Mouse (Mus musculus): ENCODE results near the gene Slc35e3.
"Not testable (repeated sequence)": the region's sequence is repeated elsewhere in the genome, so short reads cannot be mapped to it uniquely, and the experiment has no call there.

DNA sequence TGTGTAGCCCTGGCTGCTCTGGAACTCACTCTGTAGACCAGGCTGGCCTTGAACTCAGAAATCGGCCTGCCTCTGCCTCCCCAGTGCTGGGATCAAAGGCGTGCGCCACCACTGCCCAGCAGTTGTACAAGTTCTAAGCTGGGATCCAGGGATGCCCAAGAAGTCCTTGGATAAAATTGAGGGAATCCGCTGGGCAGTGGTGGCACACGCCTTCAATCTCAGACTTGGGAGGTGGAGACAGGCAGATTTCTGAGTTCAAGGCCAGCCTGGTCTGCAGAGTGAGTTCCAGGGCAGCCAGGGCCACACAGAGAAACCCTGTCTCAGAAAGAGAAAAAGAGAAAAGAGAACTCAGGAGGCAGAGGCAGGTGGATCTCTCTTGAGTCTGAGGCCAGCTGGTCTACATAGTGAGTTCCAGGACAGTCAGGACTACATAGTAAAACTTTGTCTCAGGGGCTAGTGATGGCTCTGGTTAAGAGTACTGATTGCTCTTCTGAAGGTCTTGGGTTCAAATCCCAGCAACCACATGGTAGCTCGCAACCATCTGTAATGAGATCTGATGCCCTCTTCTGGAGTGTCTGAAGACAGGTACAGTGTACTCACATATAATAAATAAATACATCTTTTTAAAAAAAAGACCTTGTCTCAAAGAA, 41.7 kb downstream of the Slc35e3 start:
- not testable (repeated sequence) for TF ChIP-seq CTCF (IDR thresholded peaks at IDR 0.05; ENCODE audit: low read depth, low read length); POLR2A (IDR thresholded peaks at IDR 0.05; ENCODE audit: insufficient read depth, low read length); EP300 (IDR thresholded peaks at IDR 0.05; ENCODE audit: insufficient read depth, low read depth, low read length)
